Mouse (Mus musculus) adrenal gland, postnatal 0 days (tissue): ENCODE measurements around the gene Dmac1. TPM values are rescaled to one million over a fixed set of nuclear protein-coding genes. Genes with fewer than 3 reads are reported as not detected.

Experiments used
- polyA plus RNA-seq: library from polyadenylated mRNA; unstranded; fragments of >200 nt; fragmentation: Nextera tagmentation; extraction: Ambion mirVana; gene quantifications from 2 replicates; pipeline ENCODE4 v1.2.1, GENCODE M21; 2015

Gene Dmac1
- polyA plus RNA-seq = 94.3 and 101 TPM in 2 replicates

DNA sequence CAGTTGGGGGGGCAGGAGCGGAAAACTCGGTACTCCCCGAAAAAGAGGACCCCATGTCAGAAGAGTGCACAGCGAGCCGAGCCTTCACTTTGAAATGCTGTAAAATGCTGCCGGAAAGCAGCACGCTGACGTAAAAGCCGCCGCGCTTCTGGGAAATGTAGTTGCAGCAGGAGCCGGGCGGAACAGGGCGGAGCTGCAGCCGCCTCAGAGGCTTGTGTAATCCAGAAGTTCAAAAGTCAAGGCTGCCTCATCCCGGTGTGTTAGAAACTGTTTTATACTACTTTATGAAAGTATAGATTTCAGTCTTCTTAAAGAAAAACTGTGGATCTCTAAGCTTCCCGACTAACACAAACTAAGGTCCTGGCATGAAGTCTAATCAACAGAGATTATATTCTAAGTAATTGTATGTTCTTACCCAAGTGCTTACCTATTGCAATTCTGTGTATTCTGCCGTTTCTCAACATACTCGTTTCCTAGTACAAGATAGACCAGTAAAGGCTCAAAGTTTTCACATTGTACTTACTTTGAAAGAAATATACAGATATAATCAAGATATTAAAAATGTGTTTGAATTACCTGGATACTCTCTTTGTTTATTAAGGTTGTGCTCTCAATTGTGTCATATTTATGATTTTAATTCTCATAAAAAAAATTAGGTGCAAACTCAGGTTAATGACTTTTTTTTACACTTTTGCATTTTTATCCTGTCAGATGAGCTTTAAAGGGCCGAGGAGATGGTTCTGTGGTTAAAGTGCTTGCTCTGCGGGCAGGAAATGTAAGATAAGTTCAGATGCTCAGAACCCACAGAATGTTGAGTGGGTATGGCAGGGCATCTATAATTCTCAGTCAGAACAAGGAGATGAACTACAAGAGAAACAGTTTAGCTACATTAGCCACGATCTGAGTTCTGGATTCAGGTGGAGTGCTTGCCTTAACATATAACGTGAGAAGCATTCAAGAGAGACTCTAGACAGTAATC, at the start of gene Dmac1:
Gene Dmac1, minus strand, starts transcription at position 109 of the 979 bp plus-strand sequence.

